Mouse (Mus musculus): Measurements from ENCODE around the gene Als2cr12. TPM values are rescaled to one million over a fixed set of nuclear protein-coding genes. Genes with fewer than 3 reads are reported as not detected.
"Not testable (repeated sequence)": the region's sequence is repeated elsewhere in the genome, so short reads cannot be mapped to it uniquely, and the experiment has no call there.

The Als2cr12 gene
- total RNA-seq, 2 experiments from 2014 or later: not detected

GRCm38 (mm10) chr1:58720090-58720489 lies 24.3 kb upstream of the Als2cr12 start:
- ATAC-seq (ENCODE audit: poor library complexity, severe bottlenecking): peak; percentile 81

DNA sequence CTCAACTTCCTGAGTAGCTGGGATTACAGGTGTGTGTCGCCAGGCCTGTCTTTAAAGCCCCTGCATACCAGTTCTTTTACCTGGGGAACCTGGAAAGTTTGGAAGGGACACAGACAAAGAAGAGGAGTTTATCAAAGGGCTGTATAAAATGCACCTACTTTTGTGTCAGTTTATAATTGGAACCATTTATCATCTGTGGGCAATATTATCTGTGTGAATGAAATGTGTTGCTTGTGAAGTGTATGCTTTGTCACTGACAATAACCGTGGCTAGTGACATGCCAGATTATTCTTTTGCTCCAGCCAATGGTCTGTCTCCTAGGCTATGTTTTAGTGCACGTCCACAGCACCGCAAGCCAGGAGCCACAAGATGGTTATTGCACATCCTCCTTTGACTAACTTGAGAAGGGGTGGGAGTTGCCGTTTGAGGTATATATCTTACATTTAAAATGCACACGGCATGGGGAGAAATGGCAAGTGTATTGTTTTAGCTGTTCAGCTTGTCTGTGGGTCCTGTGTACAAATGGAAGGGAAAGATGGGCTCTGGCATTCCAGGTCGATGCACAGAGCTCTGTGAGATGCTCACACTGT lies 23.7 kb upstream of the Als2cr12 start:
- peak; percentile 31; the same call in 1 of the 2 replicates for ATAC-seq (ENCODE audit: poor library complexity, severe bottlenecking)

DNA sequence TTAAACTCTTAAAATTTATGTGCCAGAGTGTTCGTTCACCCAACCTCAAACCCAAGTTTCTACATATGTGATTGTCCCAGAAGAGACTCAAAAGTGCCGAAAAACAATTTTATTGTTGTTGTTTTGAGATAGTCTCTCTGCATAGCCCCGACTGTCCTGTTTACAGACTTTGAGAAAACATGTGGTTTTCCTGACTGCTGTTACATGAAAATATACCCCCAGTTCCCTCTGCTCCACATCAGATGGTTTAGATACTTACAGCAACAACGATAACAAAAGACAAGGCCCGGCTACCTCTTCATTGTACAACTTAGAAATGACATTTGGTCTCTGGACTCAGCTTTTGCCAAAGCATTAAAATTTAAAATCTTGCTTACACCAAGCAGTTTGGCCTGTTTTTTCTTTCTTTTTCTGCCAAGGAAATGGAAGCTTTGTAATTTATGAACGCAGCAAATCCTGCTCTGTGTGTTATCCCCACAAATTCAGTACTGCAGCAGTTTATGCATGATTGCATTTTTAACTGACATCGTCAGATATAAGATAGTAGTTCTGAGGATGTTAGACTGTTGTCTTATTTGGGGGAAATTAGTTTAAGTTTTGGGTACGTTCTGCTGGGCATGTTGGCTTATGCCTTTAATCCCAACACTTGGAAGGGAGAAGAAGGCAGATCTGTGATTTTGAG lies 21.9 kb upstream of the Als2cr12 start:
- no peak for ATAC-seq (ENCODE audit: poor library complexity, severe bottlenecking)

DNA sequence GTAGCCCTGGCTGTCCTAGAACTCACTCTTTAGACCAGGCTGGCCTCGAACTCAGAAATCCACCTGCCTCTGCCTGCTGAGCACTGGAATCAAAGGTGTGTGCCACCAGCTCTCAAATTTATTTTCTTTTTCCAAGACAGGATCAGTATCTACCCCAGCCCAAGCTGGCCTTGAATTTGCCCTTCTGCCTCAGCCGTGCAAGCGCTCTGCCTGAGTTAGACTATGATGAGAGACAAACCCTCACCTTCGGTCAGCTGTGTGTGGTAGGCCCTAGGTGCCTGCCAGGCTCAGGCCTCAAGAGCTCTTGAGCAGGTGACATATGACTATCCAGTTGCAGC lies 21.1 kb upstream of the Als2cr12 start:
- no peak for ATAC-seq (ENCODE audit: poor library complexity, severe bottlenecking)

DNA sequence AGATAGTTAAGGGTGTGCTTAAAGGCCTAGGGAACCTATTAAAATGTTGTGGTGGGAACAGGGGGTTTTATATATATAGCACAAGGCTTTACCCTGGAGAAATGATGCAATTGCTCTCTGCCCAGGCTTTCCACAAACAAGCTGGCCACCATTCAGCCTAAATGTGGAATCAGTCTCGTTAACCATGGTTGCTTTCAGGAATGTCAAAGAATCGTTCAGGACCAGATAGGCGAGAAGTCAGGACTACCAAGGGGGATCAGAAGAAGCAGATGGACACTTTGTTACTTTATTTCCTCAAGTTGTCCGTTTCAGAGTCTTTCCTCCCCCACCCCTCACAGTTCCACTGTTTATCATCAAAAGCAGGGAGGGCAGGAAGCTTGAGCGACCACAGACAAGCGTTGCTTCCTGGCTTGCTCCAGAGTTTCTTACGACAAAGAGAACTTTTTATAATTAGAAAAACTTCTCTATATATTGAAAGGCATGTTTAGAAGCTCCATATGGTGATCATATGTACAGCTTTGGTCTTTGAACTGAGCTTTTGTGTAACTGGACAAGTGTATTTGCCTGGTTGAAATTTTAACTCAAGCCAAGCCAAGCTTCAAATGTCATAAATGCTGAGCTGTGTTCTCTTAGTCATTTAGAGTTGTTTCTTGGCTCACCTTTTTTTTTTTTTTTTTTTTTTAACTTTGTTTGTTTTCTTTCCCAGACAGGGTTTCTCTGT lies 20.5 kb upstream of the Als2cr12 start:
- no peak for ATAC-seq (ENCODE audit: poor library complexity, severe bottlenecking)

DNA sequence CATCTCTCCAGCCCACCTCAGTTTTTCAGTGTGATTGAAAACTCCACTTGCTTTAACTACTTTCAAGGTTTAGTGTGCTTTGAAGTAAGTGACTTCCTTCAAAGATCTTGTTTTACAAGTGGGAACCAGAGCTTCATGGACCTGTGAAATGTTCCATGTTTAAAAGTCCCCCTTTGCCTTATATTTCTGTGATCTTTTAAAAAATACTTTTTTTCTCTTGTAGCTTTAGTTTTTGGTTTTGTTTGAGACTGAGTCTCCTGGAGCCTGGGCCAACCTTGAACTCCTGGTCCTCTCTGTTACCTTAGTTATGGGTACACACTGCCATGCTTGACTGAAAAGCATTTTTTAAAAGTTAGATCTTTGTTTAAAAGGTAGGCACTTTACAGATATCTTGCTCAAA lies 19.7 kb upstream of the Als2cr12 start:
- ATAC-seq (ENCODE audit: poor library complexity, severe bottlenecking): no peak

DNA sequence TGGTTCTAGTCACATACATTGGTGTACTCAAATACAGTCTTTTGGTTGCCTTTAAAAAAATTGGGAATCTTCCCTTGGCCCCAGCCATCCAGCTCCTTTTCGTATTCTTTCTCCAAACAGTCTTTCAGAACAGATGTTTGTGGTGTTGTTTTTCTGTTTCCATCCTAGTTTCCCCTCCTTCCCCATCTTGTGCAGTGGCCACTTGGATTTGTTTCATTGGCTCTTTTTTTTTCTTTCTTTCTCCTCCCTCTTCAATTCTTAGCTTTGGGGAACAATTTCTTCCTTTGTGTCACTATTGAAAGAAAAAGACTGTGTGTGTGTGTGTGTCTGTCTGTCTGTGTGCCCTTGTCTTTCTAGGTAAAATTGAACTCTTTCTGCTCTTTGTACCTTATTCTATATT lies 18.6 kb upstream of the Als2cr12 start:
- ATAC-seq (ENCODE audit: poor library complexity, severe bottlenecking): no peak

DNA sequence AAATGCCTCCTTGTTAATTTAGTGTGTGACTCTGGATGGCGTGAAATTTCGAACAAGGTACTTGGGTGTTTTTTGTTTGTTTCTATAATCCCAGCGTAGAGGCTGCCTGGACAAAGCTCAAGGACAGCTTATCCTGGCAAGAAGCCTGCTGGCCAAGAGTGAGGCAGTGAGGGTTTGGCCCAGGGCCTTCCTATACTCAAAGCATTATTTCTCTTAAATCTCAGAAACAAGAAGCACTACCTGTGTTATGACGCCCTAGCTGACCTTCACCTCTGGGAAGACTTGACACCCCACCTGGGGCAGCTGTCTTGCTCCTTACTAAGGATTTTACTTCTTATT lies 18.1 kb upstream of the Als2cr12 start:
- ATAC-seq (ENCODE audit: poor library complexity, severe bottlenecking): no peak

GRCm38 (mm10) chr1:58713081-58713892 lies 17.5 kb upstream of the Als2cr12 start:
- peak; percentile 56 for ATAC-seq (ENCODE audit: poor library complexity, severe bottlenecking)

DNA sequence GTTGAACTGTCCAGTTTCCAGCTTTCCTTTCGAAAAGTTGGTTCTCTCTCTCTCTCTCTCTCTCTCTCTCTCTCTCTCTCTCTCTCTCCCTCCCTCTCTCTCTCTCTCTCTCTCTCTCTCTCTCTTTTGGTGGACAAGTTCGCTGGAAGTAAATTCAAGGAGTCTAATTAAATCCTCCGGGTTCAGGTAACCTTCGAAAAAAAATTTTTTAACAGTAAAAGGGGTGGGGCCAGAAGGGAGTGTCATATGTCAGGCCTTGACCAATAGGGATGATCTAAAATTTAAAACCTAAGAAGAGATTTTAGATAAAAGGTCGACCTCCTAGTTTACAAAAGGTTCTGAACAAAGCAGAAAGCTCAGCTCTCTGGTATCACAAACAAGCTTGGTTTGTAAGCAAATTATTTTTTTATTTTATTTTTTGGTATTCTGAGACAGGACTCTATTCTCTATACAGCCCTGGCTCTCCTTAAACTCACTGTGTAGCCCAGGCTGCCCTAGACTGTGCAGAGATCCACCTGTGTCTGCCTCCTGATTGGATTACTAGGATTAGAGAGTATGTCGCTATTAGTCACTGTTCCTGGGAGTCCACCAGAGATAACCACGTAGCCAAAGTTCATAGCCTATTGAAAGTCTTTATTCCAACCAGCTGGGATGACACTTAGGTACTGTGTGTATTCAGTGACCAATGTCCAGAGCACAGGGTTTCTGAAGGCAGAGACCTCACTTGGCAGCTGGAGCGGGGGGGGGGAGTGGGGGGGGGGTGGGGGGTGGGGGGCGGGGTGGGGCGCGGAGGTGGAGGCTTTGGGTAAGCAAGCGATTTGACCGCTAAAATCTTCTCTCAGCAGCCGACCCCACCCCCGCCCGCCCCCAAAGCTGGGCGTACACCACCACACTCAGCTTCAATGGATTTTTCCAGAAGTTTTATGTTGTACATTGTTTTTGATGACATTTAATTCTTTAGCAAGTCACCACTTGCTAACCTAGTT lies 16.6 kb upstream of the Als2cr12 start:
- ATAC-seq (ENCODE audit: poor library complexity, severe bottlenecking): peak; percentile 62

GRCm38 (mm10) chr1:58711365-58712016 lies 15.7 kb upstream of the Als2cr12 start, which contains the start of gene Cflar:
Gene Cflar, plus strand, starts transcription at chr1:58711508.
- peak; percentile 54 for ATAC-seq (ENCODE audit: poor library complexity, severe bottlenecking)

GRCm38 (mm10) chr1:58710711-58711364 lies 15.0 kb upstream of the Als2cr12 start:
- ATAC-seq (ENCODE audit: poor library complexity, severe bottlenecking): no peak

DNA sequence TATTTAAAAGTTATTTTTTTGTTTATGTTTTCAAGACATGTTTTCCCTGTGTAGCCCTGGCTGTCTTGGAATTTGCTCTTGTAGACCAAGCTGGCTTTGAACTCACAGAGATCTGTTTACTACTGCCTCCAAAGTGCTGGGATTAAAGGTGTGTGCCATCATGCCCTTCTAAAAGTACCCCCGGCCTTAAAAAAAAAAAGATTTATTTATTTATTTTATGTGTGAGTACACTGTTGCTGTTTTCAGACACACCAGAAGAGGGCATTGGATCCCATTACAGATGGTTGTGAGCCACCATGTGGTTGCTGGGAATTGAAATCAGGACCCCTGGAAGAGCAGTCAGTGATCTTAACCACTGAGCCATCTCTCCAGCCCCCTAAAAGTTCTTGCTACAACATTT lies 14.3 kb upstream of the Als2cr12 start:
- ATAC-seq (ENCODE audit: poor library complexity, severe bottlenecking): not testable (repeated sequence)

GRCm38 (mm10) chr1:58700580-58701162 lies 4.9 kb upstream of the Als2cr12 start:
- peak; percentile 71 for ATAC-seq (ENCODE audit: poor library complexity, severe bottlenecking)

GRCm38 (mm10) chr1:58699988-58700387 lies 4.2 kb upstream of the Als2cr12 start:
- no peak for ATAC-seq (ENCODE audit: poor library complexity, severe bottlenecking)

DNA sequence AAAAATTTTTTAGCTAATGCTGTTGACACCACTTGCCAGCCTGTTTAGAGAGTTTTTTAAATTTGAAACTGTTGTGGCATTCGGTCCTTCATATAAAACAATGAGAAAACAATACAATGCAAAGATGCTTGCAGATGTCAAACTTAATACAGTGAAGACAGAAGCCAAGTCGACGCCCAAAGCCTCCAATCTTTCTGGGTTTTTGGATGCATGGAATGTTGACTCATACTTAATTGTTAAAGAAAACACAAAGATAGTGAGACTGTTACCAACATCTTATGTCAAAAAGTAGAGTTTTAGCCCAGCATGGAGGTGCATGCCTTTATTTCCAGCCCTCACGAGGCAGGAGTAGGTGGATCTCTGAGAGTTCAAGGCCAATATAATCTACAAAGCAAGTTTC lies 3.0 kb upstream of the Als2cr12 start:
- ATAC-seq (ENCODE audit: poor library complexity, severe bottlenecking): no peak

GRCm38 (mm10) chr1:58697607-58698006 lies 1.8 kb upstream of the Als2cr12 start:
- ATAC-seq (ENCODE audit: poor library complexity, severe bottlenecking): peak; percentile 74

DNA sequence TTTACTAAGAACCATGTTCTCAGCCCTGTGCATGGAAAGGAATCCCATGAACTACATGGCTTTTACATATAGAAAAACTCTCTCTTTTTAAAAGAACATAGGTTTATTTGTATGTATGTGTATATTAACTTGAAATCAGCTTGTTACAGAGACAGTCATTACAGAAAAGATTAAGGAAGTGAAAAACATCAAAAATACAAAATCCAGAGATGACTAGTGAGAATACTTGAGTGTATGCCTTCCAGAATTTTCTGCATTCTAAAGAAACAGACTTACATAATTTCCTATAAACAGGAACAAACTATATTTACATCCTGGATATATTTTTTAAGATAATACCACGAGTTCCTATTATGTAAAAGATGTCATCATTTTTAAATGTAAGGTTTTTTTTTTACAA lies 2.1 kb downstream of the Als2cr12 start:
- ATAC-seq (ENCODE audit: poor library complexity, severe bottlenecking): no peak

DNA sequence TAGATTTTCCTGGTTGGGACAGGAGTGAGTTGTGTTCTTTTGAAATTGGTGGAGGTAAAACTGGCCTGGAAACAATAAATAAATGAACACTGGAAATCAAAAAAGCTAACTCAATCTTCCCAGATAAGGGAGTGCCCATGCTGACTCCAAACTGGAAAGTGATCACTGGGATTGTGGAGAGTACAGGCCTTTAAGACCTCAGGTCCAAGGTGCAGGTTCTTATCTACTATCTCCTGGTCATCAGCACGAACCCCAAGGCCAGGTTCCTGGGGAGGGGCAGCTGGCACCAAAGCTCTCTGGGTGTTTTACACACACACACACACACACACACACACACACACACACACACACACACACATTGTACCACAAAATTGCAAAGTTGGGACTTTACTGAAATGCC lies 4.1 kb downstream of the Als2cr12 start:
- not testable (repeated sequence) for ATAC-seq (ENCODE audit: poor library complexity, severe bottlenecking)
